Comparison of ENCODE assay signal across 7 mouse cellular contexts in genomic region chr16:33751152-33751551, GRCm38 (mm10). TPM values are rescaled to one million over a fixed set of nuclear protein-coding genes. Genes with fewer than 3 reads are reported as not detected.
DNase-seq lines count a peak whose midpoint lies in the region; ATAC-seq and TF ChIP-seq lines count a peak whose summit lies in the region.

No protein-coding gene starts in this region.

- no peak for TF ChIP-seq CTCF in testis, adult 2 months (IDR thresholded peaks at IDR 0.05; ENCODE audit: control insufficient read depth, insufficient read depth, insufficient replicate concordance, low read depth, low read length)

- H3K9ac ChIP-seq in lung, embryonic 15.5 days = no peak overlapping the region

- no peaks in the 10 kb centered on the region for H3K9me3 ChIP-seq in erythroblast, embryonic 14.5 days (ENCODE audit: control insufficient read depth, low read length)
- no peaks in the 10 kb centered on the region for H3K9me3 ChIP-seq in lung, embryonic 15.5 days

- peak overlapping the region; percentile 50 for H3K4me2 ChIP-seq in lung, embryonic 15.5 days

- ATAC-seq in lung, embryonic 15.5 days (ENCODE audit: borderline replicate concordance, extremely low read depth, low FRiP score, low TSS enrichment) = no peak

- H3K36me3 ChIP-seq in testis, adult 2 months (ENCODE audit: control insufficient read depth, insufficient read depth, low read length) = no peaks in the 10 kb centered on the region
- peaks cover 7% of the 10 kb centered on the region; the same call in 1 of the 2 replicates for H3K36me3 ChIP-seq in erythroblast, embryonic 14.5 days (ENCODE audit: control insufficient read depth)
- H3K36me3 ChIP-seq in lung, embryonic 15.5 days = peaks cover 8% of the 10 kb centered on the region

- intact Hi-C loops in left cerebral cortex, postnatal 36 days (cut with DNase I) = no loop called here

- no peaks in the 10 kb centered on the region for H3K27me3 ChIP-seq in testis, adult 2 months (ENCODE audit: control insufficient read depth, insufficient read depth, low read length)
- H3K27me3 ChIP-seq in erythroblast, embryonic 14.5 days (ENCODE audit: control insufficient read depth) = no peaks in the 10 kb centered on the region
- no peaks in the 10 kb centered on the region for H3K27me3 ChIP-seq in lung, embryonic 15.5 days

- peak overlapping the region; percentile 29; the same call in 1 of the 2 replicates for H3K27ac ChIP-seq in testis, adult 2 months (ENCODE audit: control insufficient read depth, insufficient read depth, low read depth, low read length)
- H3K27ac ChIP-seq in lung, embryonic 15.5 days = no peak overlapping the region

- TF ChIP-seq POLR2A in testis, adult 2 months (IDR thresholded peaks at IDR 0.05; ENCODE audit: control insufficient read depth, low read depth, low read length) = no peak

- no peak for DNase-seq in testis, postnatal 14 days (ENCODE audit: low spot score)
- no peak for DNase-seq in right cerebral cortex, postnatal 4 days
- DNase-seq in left cerebral cortex, postnatal 36 days (ENCODE audit: low spot score in 2 of 2) = no peak
- no peak for DNase-seq in yolk sac, embryonic 10.5 days (ENCODE audit: low spot score)

- H3K4me1 ChIP-seq in testis, adult 2 months (ENCODE audit: control insufficient read depth, insufficient read depth, low read length) = peaks cover 8% of the 10 kb centered on the region
- peaks cover 22% of the 10 kb centered on the region for H3K4me1 ChIP-seq in erythroblast, embryonic 14.5 days (ENCODE audit: control insufficient read depth)
- H3K4me1 ChIP-seq in lung, embryonic 15.5 days = no peaks in the 10 kb centered on the region

- peak overlapping the region; percentile 59 for H3K4me3 ChIP-seq in testis, adult 2 months (ENCODE audit: control insufficient read depth, low read depth, low read length)
- H3K4me3 ChIP-seq in erythroblast, embryonic 14.5 days (replicated peaks) = peak overlapping the region; percentile 62
- H3K4me3 ChIP-seq in lung, embryonic 15.5 days = peak overlapping the region; percentile 20

- 31% methylated on average over 13 of the region's 13 CpGs for WGBS in lung, embryonic 15.5 days

RNA-seq across cellular contexts. Expression of gene Muc13, which starts 42.7 kb away (rescaled TPM):
- 0.25 and 0.32 TPM in 2 replicates for polyA plus RNA-seq in testis, adult 2 months (2012; rRNA removed)
- not detected in 2 replicates for polyA plus RNA-seq in erythroblast, embryonic 14.5 days (2012)
- 0.05 and 0.11 TPM in 2 replicates for polyA plus RNA-seq in lung, embryonic 15.5 days (2015; fragmentation: Nextera tagmentation; extraction: Ambion mirVana)
- under 1 TPM in 1 of 2 experiments, not detected in 1; 0.10 TPM for total RNA-seq in left cerebral cortex, postnatal 36 days (2021)
